Mouse (Mus musculus): ENCODE measurements around the gene Fscn3. TPM values are rescaled to one million over a fixed set of nuclear protein-coding genes. Genes with fewer than 3 reads are reported as not detected.

Gene Fscn3
- total and polyA plus RNA-seq, 3 experiments: not detected

- Histone ChIP-seq H3K9me3 (replicated peaks) (no peaks in the 10 kb centered on the region), H3K4me3 (ENCODE audit: low read depth, low read length) (no peak within 1 kb of the TSS), H3K27me3 (ENCODE audit: insufficient read depth, low read length) (peaks cover 29% of the 10 kb centered on the region), H3K4me1 (ENCODE audit: insufficient read depth, low read depth, low read length) (no peaks in the 10 kb centered on the region), H3K36me3 (replicated peaks) (no peaks in the 10 kb centered on the region)
- ATAC-seq (ENCODE audit: extremely low read depth, insufficient number of reproducible peaks, low FRiP score, poor library complexity, severe bottlenecking) (no peak), DNase-seq (ENCODE audit: low spot score) (no peak)
- TF ChIP-seq TAL1 (conservative IDR thresholded peaks at IDR 0.05; ENCODE audit: low read depth, low read length) (no peak), GATA1 (IDR thresholded peaks at IDR 0.05; ENCODE audit: borderline replicate concordance, low read length) (no peak), POLR2AphosphoS5 (IDR thresholded peaks at IDR 0.05; ENCODE audit: insufficient replicate concordance, low read depth, low read length) (no peak), CTCF (IDR thresholded peaks at IDR 0.05; ENCODE audit: low read depth, low read length) (no peak), GATA2 (IDR thresholded peaks at IDR 0.05; ENCODE audit: borderline replicate concordance, low read depth, low read length) (no peak)
Observed at GRCm38 (mm10) chr6:28397681-28398203, 29.8 kb upstream of the Fscn3 start, which contains the start of gene Zfp800. TSS of gene Zfp800 (minus strand) at chr6:28398005.

GRCm38 (mm10) chr6:28398726-28399125 lies 28.9 kb upstream of the Fscn3 start:
- H3K27me3 ChIP-seq (ENCODE audit: insufficient read depth, low read length): peaks cover 27% of the 10 kb centered on the region

GRCm38 (mm10) chr6:28399791-28400190 lies 27.8 kb upstream of the Fscn3 start:
- DNase-seq (ENCODE audit: low spot score): no peak
- Histone ChIP-seq H3K36me3 (replicated peaks) (no peaks in the 10 kb centered on the region), H3K27me3 (ENCODE audit: insufficient read depth, low read length) (peaks cover 23% of the 10 kb centered on the region), H3K9me3 (replicated peaks) (no peaks in the 10 kb centered on the region), H3K4me3 (ENCODE audit: low read depth, low read length) (no peak overlapping the region), H3K4me1 (ENCODE audit: insufficient read depth, low read depth, low read length) (no peaks in the 10 kb centered on the region)
- no peak for TF ChIP-seq GATA1 (IDR thresholded peaks at IDR 0.05; ENCODE audit: borderline replicate concordance, low read length)
- no peak for TF ChIP-seq TAL1 (conservative IDR thresholded peaks at IDR 0.05; ENCODE audit: low read depth, low read length)
- peak; percentile 11; the same call in 1 of the 2 replicates for TF ChIP-seq CTCF (IDR thresholded peaks at IDR 0.05; ENCODE audit: low read depth, low read length)
- ATAC-seq (ENCODE audit: extremely low read depth, insufficient number of reproducible peaks, low FRiP score, poor library complexity, severe bottlenecking): no peak

More at GRCm38 (mm10) chr6:28398726-28399125, 28.9 kb upstream of the Fscn3 start:
- H3K36me3 ChIP-seq (replicated peaks): no peaks in the 10 kb centered on the region
- no peak for DNase-seq (ENCODE audit: low spot score)
- ATAC-seq (ENCODE audit: extremely low read depth, insufficient number of reproducible peaks, low FRiP score, poor library complexity, severe bottlenecking): no peak
- TF ChIP-seq GATA2 (IDR thresholded peaks at IDR 0.05; ENCODE audit: borderline replicate concordance, low read depth, low read length): no peak
- H3K4me3 ChIP-seq (ENCODE audit: low read depth, low read length): no peak overlapping the region
- H3K9me3 ChIP-seq (replicated peaks): no peaks in the 10 kb centered on the region
- H3K4me1 ChIP-seq (ENCODE audit: insufficient read depth, low read depth, low read length): no peaks in the 10 kb centered on the region

GRCm38 (mm10) chr6:28410053-28410452 lies 17.5 kb upstream of the Fscn3 start:
- DNase-seq (ENCODE audit: low spot score) (no peak), ATAC-seq (ENCODE audit: extremely low read depth, insufficient number of reproducible peaks, low FRiP score, poor library complexity, severe bottlenecking) (no peak)
- no peaks in the 10 kb centered on the region for H3K9me3 ChIP-seq (replicated peaks)
- no peaks in the 10 kb centered on the region for H3K4me1 ChIP-seq (ENCODE audit: insufficient read depth, low read depth, low read length)
- no peak overlapping the region for H3K4me3 ChIP-seq (ENCODE audit: low read depth, low read length)
- H3K36me3 ChIP-seq (replicated peaks): peaks cover 2% of the 10 kb centered on the region
- TF ChIP-seq POLR2AphosphoS5 (IDR thresholded peaks at IDR 0.05; ENCODE audit: insufficient replicate concordance, low read depth, low read length) (no peak), GATA1 (IDR thresholded peaks at IDR 0.05; ENCODE audit: borderline replicate concordance, low read length) (no peak), GATA2 (IDR thresholded peaks at IDR 0.05; ENCODE audit: borderline replicate concordance, low read depth, low read length) (no peak), CTCF (IDR thresholded peaks at IDR 0.05; ENCODE audit: low read depth, low read length) (no peak), TAL1 (conservative IDR thresholded peaks at IDR 0.05; ENCODE audit: low read depth, low read length) (no peak)
- peaks cover 4% of the 10 kb centered on the region; the same call in 1 of the 2 replicates for H3K27me3 ChIP-seq (ENCODE audit: insufficient read depth, low read length)

- no peak overlapping the region for H3K4me3 ChIP-seq (ENCODE audit: low read depth, low read length)
- H3K27me3 ChIP-seq (ENCODE audit: insufficient read depth, low read length): peaks cover 4% of the 10 kb centered on the region; the same call in 1 of the 2 replicates
- TF ChIP-seq CTCF (IDR thresholded peaks at IDR 0.05; ENCODE audit: low read depth, low read length) (no peak), GATA1 (IDR thresholded peaks at IDR 0.05; ENCODE audit: borderline replicate concordance, low read length) (no peak), POLR2AphosphoS5 (IDR thresholded peaks at IDR 0.05; ENCODE audit: insufficient replicate concordance, low read depth, low read length) (no peak), TAL1 (conservative IDR thresholded peaks at IDR 0.05; ENCODE audit: low read depth, low read length) (no peak), GATA2 (IDR thresholded peaks at IDR 0.05; ENCODE audit: borderline replicate concordance, low read depth, low read length) (no peak)
- ATAC-seq (ENCODE audit: extremely low read depth, insufficient number of reproducible peaks, low FRiP score, poor library complexity, severe bottlenecking) (no peak), DNase-seq (ENCODE audit: low spot score) (no peak)
- H3K36me3 ChIP-seq (replicated peaks): peaks cover 13% of the 10 kb centered on the region
- H3K4me1 ChIP-seq (ENCODE audit: insufficient read depth, low read depth, low read length): no peaks in the 10 kb centered on the region
- H3K9me3 ChIP-seq (replicated peaks): no peaks in the 10 kb centered on the region
Observed at GRCm38 (mm10) chr6:28411236-28411635, 16.4 kb upstream of the Fscn3 start.

- Histone ChIP-seq H3K4me1 (ENCODE audit: insufficient read depth, low read depth, low read length) (peaks cover 22% of the 10 kb centered on the region), H3K36me3 (replicated peaks) (peaks cover 58% of the 10 kb centered on the region), H3K27me3 (ENCODE audit: insufficient read depth, low read length) (no peaks in the 10 kb centered on the region), H3K4me3 (ENCODE audit: low read depth, low read length) (no peak overlapping the region), H3K9me3 (replicated peaks) (no peaks in the 10 kb centered on the region)
- DNase-seq (ENCODE audit: low spot score) (no peak), ATAC-seq (ENCODE audit: extremely low read depth, insufficient number of reproducible peaks, low FRiP score, poor library complexity, severe bottlenecking) (no peak)
- TF ChIP-seq TAL1 (conservative IDR thresholded peaks at IDR 0.05; ENCODE audit: low read depth, low read length) (no peak), CTCF (IDR thresholded peaks at IDR 0.05; ENCODE audit: low read depth, low read length) (no peak), POLR2AphosphoS5 (IDR thresholded peaks at IDR 0.05; ENCODE audit: insufficient replicate concordance, low read depth, low read length) (no peak)
Observed at GRCm38 (mm10) chr6:28416981-28417380, 10.6 kb upstream of the Fscn3 start.

- Histone ChIP-seq H3K4me1 (ENCODE audit: insufficient read depth, low read depth, low read length) (peaks cover 33% of the 10 kb centered on the region), H3K9me3 (replicated peaks) (no peaks in the 10 kb centered on the region), H3K36me3 (replicated peaks) (peaks cover 58% of the 10 kb centered on the region), H3K27me3 (ENCODE audit: insufficient read depth, low read length) (no peaks in the 10 kb centered on the region), H3K4me3 (ENCODE audit: low read depth, low read length) (no peak overlapping the region)
- DNase-seq (ENCODE audit: low spot score) (no peak), ATAC-seq (ENCODE audit: extremely low read depth, insufficient number of reproducible peaks, low FRiP score, poor library complexity, severe bottlenecking) (no peak)
- TF ChIP-seq GATA1 (IDR thresholded peaks at IDR 0.05; ENCODE audit: borderline replicate concordance, low read length): no peak
- no peak for TF ChIP-seq CTCF (IDR thresholded peaks at IDR 0.05; ENCODE audit: low read depth, low read length)
Observed at GRCm38 (mm10) chr6:28418449-28418848, 9.1 kb upstream of the Fscn3 start.
